Mouse (Mus musculus) hindbrain, embryonic 12.5 days (tissue): ENCODE data around the gene Naalad2. TPM values are rescaled to one million over a fixed set of nuclear protein-coding genes. Genes with fewer than 3 reads are reported as not detected.
"Not testable (repeated sequence)": the region's sequence is repeated elsewhere in the genome, so short reads cannot be mapped to it uniquely, and the experiment has no call there.

Source experiments
- ATAC-seq: fragments of 200-750 bp; cut with Nextera tagmentation; 2 replicates; pipeline ENCODE4 v1.8.0; 2017; ENCODE audit warnings: moderate TSS enrichment; ENCODE audit not compliant: low FRiP score
- H3K27ac ChIP-seq: fragments of 300-500 bp; sonication (generic); 2 replicates; pipeline ENCODE4 v1.5.1; 2016; ENCODE audit warnings: mild to moderate bottlenecking
- H3K27me3 ChIP-seq: fragments of 300-500 bp; sonication (generic); 2 replicates; pipeline ENCODE4 v1.6.1; 2016; ENCODE audit warnings: mild to moderate bottlenecking
- H3K36me3 ChIP-seq: fragments of 300-500 bp; sonication (generic); 2 replicates; pipeline ENCODE4 v1.6.1; 2016; ENCODE audit warnings: mild to moderate bottlenecking
- H3K4me1 ChIP-seq: fragments of 300-500 bp; sonication (generic); 2 replicates; pipeline ENCODE4 v1.6.1; 2016
- H3K4me2 ChIP-seq: fragments of 300-500 bp; sonication (generic); replicated peaks from 2 replicates; pipeline ENCODE4 v1.6.1; 2016; ENCODE audit warnings: mild to moderate bottlenecking
- H3K4me3 ChIP-seq: fragments of 300-500 bp; sonication (generic); 2 replicates; pipeline ENCODE4 v1.5.1; 2016; ENCODE audit warnings: mild to moderate bottlenecking
- H3K9ac ChIP-seq: fragments of 300-500 bp; sonication (generic); 2 replicates; pipeline ENCODE4 v1.6.1; 2016; ENCODE audit warnings: mild to moderate bottlenecking, moderate library complexity
- H3K9me3 ChIP-seq: fragments of 300-500 bp; sonication (generic); replicated peaks from 2 replicates; pipeline ENCODE4 v1.6.1; 2016; ENCODE audit warnings: mild to moderate bottlenecking
- WGBS: fragments of 180-500 bp; shearing (Covaris S2); methylation state at CpG from one replicate; pipeline ENCODE4 v1.1.7; 2016; 5-methylcytosine and 5-hydroxymethylcytosine counted together
- polyA plus RNA-seq: library from polyadenylated mRNA; unstranded; fragments of >200 nt; fragmentation: Nextera tagmentation; extraction: Ambion mirVana; gene quantifications from 2 replicates; pipeline ENCODE4 v1.2.1, GENCODE M21; 2016

The Naalad2 gene
- polyA plus RNA-seq, 1 experiment from 2014 or later = 2.9 TPM

GRCm38 (mm10) chr9:18291571-18292429 lies 111.0 kb downstream of the Naalad2 start, which contains the start of gene Chordc1:
Gene Chordc1, plus strand, starts transcription at chr9:18292125.
- peaks cover 10% of the 10 kb centered on the region for H3K4me1 ChIP-seq
- H3K36me3 ChIP-seq = 0 out of 2 replicates have a peak, but pooled peaks cover 3% of the 10 kb centered on the region
- no peaks in the 10 kb centered on the region for H3K27me3 ChIP-seq
- no peaks in the 10 kb centered on the region for H3K9me3 ChIP-seq
- H3K9ac ChIP-seq = peak within 1 kb of the TSS; percentile 97
- peak within 1 kb of the TSS; percentile 88 for H3K4me3 ChIP-seq
- ATAC-seq = peak; percentile 99
- 3% methylated on average over 49 of the region's 49 CpGs for WGBS
- H3K27ac ChIP-seq = peak within 1 kb of the TSS; percentile 88
- peak within 1 kb of the TSS; percentile 85 for H3K4me2 ChIP-seq

- not testable (repeated sequence) for H3K9me3 ChIP-seq, H3K27ac ChIP-seq, H3K4me2 ChIP-seq, ATAC-seq, H3K36me3 ChIP-seq, H3K4me1 ChIP-seq, H3K4me3 ChIP-seq, H3K9ac ChIP-seq, H3K27me3 ChIP-seq
- 39% methylated on average over 5 of the region's 5 CpGs for WGBS
Observed at GRCm38 (mm10) chr9:18278693-18279092, 124.1 kb downstream of the Naalad2 start.

GRCm38 (mm10) chr9:18277497-18277896 lies 125.3 kb downstream of the Naalad2 start:
- Histone ChIP-seq H3K27me3 (no peaks in the 10 kb centered on the region), H3K4me3 (no peak overlapping the region), H3K27ac (no peak overlapping the region), H3K4me1 (no peaks in the 10 kb centered on the region), H3K9me3 (no peaks in the 10 kb centered on the region), H3K4me2 (no peak overlapping the region), H3K9ac (no peak overlapping the region), H3K36me3 (no peaks in the 10 kb centered on the region)
- ATAC-seq = no peak; the same call in 1 of the 2 replicates
- WGBS = 63% methylated on average over 1 of the region's 1 CpGs

- Histone ChIP-seq H3K4me2 (no peak overlapping the region), H3K9ac (no peak overlapping the region), H3K36me3 (no peaks in the 10 kb centered on the region), H3K27me3 (no peaks in the 10 kb centered on the region), H3K4me1 (no peaks in the 10 kb centered on the region), H3K27ac (no peak overlapping the region), H3K4me3 (no peak overlapping the region), H3K9me3 (no peaks in the 10 kb centered on the region)
- WGBS = 58% methylated on average over 2 of the region's 2 CpGs
- no peak for ATAC-seq
Observed at GRCm38 (mm10) chr9:18276844-18277243, 126.0 kb downstream of the Naalad2 start.

- Histone ChIP-seq H3K4me1 (no peaks in the 10 kb centered on the region), H3K9me3 (no peaks in the 10 kb centered on the region), H3K27me3 (no peaks in the 10 kb centered on the region), H3K9ac (no peak overlapping the region), H3K4me2 (no peak overlapping the region), H3K27ac (no peak overlapping the region), H3K4me3 (no peak overlapping the region), H3K36me3 (no peaks in the 10 kb centered on the region)
- WGBS = 89% methylated on average over 1 of the region's 1 CpGs
- no peak for ATAC-seq
Observed at GRCm38 (mm10) chr9:18275901-18276300, 126.9 kb downstream of the Naalad2 start.

Other genes starting within 250 kb of the Naalad2 start
- 127 and 134 TPM in 2 replicates for gene Chordc1, start 110.9 kb downstream of the Naalad2 start, polyA plus RNA-seq
- not detected in 2 replicates for gene Ubtfl1, start 1.4 kb upstream of the Naalad2 start, polyA plus RNA-seq
- not detected in 2 replicates for gene Mbd3l2, start 27.7 kb upstream of the Naalad2 start, polyA plus RNA-seq
- gene Zfp558, start 75.3 kb upstream of the Naalad2 start, polyA plus RNA-seq = 26.3 and 27.3 TPM in 2 replicates
- not detected in 2 replicates for gene Mbd3l1, start 75.4 kb upstream of the Naalad2 start, polyA plus RNA-seq